Mouse (Mus musculus) heart, adult 18-20 months (tissue): ENCODE measurements at regions not wholly inside any gene's neighbourhood (a gene's known extent, or its start where the extent isn't known, plus 50 kb on each side); places are given as distances from the start of the nearest gene placed in this dataset.

ENCODE experiments used
- DNase-seq, 2 experiments: peaks; one replicate each; pipeline ENCODE4 v3.0.0; 2021 to 2022; ENCODE audit warnings: mixed read lengths in 1 of 2

GRCm38 (mm10) chr17:75714578-75714977 lies 162.8 kb upstream of the Fam98a start:
- no peak for DNase-seq

GRCm38 (mm10) chr17:75714059-75714458 lies 162.3 kb upstream of the Fam98a start:
- DNase-seq, result no peak

GRCm38 (mm10) chr17:75707687-75708086 lies 155.9 kb upstream of the Fam98a start:
- no peak for DNase-seq

- DNase-seq, result no peak
Measured at GRCm38 (mm10) chr17:75705357-75705756, 153.6 kb upstream of the Fam98a start.

- DNase-seq, result no peak
Measured at GRCm38 (mm10) chr17:75703865-75704264, 152.1 kb upstream of the Fam98a start.

GRCm38 (mm10) chr17:75696729-75697103 lies 145.0 kb upstream of the Fam98a start:
- DNase-seq, result no peak

- no peak for DNase-seq
Measured at GRCm38 (mm10) chr17:75696103-75696728, 144.5 kb upstream of the Fam98a start.

GRCm38 (mm10) chr17:75685927-75686326 lies 134.2 kb upstream of the Fam98a start:
- no peak for DNase-seq

GRCm38 (mm10) chr17:75646982-75647381 lies 95.2 kb upstream of the Fam98a start:
- no peak for DNase-seq

- no peak for DNase-seq
Measured at GRCm38 (mm10) chr17:75644698-75645097, 93.0 kb upstream of the Fam98a start.

GRCm38 (mm10) chr17:75642311-75642710 lies 90.6 kb upstream of the Fam98a start:
- no peak for DNase-seq

- no peak for DNase-seq
Measured at GRCm38 (mm10) chr17:75641010-75641498, 89.3 kb upstream of the Fam98a start.

- DNase-seq, result no peak
Measured at GRCm38 (mm10) chr17:75640575-75640974, 88.8 kb upstream of the Fam98a start.

- no peak for DNase-seq
Measured at GRCm38 (mm10) chr17:75629857-75630256, 78.1 kb upstream of the Fam98a start.

- peak; percentile 2 to 8 for DNase-seq
Measured at GRCm38 (mm10) chr17:75619472-75619871, 67.7 kb upstream of the Fam98a start.

- DNase-seq, result no peak
Measured at GRCm38 (mm10) chr17:75618514-75618913, 66.8 kb upstream of the Fam98a start.

GRCm38 (mm10) chr17:75617280-75617679 lies 65.5 kb upstream of the Fam98a start:
- peak; percentile 2 to 40 for DNase-seq

GRCm38 (mm10) chr17:75615335-75615734 lies 63.6 kb upstream of the Fam98a start:
- peak in 1 of 2 experiments; percentile 6 for DNase-seq

GRCm38 (mm10) chr17:75603417-75604086 lies 51.8 kb upstream of the Fam98a start:
- DNase-seq, result no peak
